Mouse (Mus musculus): Measurements from ENCODE around the gene Btnl4. TPM values are rescaled to one million over a fixed set of nuclear protein-coding genes. Genes with fewer than 3 reads are reported as not detected.
"Not testable (repeated sequence)": the region's sequence is repeated elsewhere in the genome, so short reads cannot be mapped to it uniquely, and the experiment has no call there.

The Btnl4 gene
- polyA plus RNA-seq, 1 experiment from 2014 or later, result not detected

- ATAC-seq (ENCODE audit: low FRiP score, low read depth), result no peak
- H3K4me2 ChIP-seq, result no peak overlapping the region
These were observed 691 bp downstream of the Btnl4 start for GRCm38 (mm10) chr17:34476427-34476826.

GRCm38 (mm10) chr17:34475060-34475459, 2.1 kb downstream of the Btnl4 start:
- WGBS, result 79% methylated on average over 3 of the region's 3 CpGs
- ATAC-seq (ENCODE audit: low FRiP score, low read depth), result no peak

More at GRCm38 (mm10) chr17:34476427-34476826, 691 bp downstream of the Btnl4 start:
- no peaks in the 10 kb centered on the region for H3K4me1 ChIP-seq (replicated peaks)
- no peak overlapping the region for H3K4me3 ChIP-seq
- no peaks in the 10 kb centered on the region for H3K27me3 ChIP-seq
- 83% methylated on average over 1 of the region's 2 CpGs for WGBS
- H3K36me3 ChIP-seq, result no peaks in the 10 kb centered on the region
- H3K27ac ChIP-seq (replicated peaks), result no peak overlapping the region
- H3K9ac ChIP-seq, result no peak overlapping the region
- no peaks in the 10 kb centered on the region for H3K9me3 ChIP-seq

GRCm38 (mm10) chr17:34470491-34470890, 6.6 kb downstream of the Btnl4 start:
- 91% methylated on average over 2 of the region's 2 CpGs for WGBS
- no peaks in the 10 kb centered on the region for H3K4me1 ChIP-seq (replicated peaks)

More at GRCm38 (mm10) chr17:34475060-34475459, 2.1 kb downstream of the Btnl4 start:
- H3K27me3 ChIP-seq, result no peaks in the 10 kb centered on the region
- no peaks in the 10 kb centered on the region for H3K36me3 ChIP-seq
- no peak overlapping the region for H3K9ac ChIP-seq
- no peak overlapping the region for H3K4me2 ChIP-seq
- H3K27ac ChIP-seq (replicated peaks), result no peak overlapping the region
- H3K4me3 ChIP-seq, result no peak overlapping the region
- H3K9me3 ChIP-seq, result no peaks in the 10 kb centered on the region
- no peaks in the 10 kb centered on the region for H3K4me1 ChIP-seq (replicated peaks)

GRCm38 (mm10) chr17:34465906-34466305, 11.2 kb downstream of the Btnl4 start:
- not testable (repeated sequence) for H3K4me3 ChIP-seq; H3K27me3 ChIP-seq; H3K9ac ChIP-seq; ATAC-seq (ENCODE audit: low FRiP score, low read depth); H3K4me1 ChIP-seq (replicated peaks); H3K27ac ChIP-seq (replicated peaks); H3K36me3 ChIP-seq; H3K9me3 ChIP-seq; H3K4me2 ChIP-seq

More at GRCm38 (mm10) chr17:34470491-34470890, 6.6 kb downstream of the Btnl4 start:
- Histone ChIP-seq H3K4me3 (no peak overlapping the region), H3K9ac (no peak overlapping the region), H3K27ac (replicated peaks) (no peak overlapping the region), H3K36me3 (no peaks in the 10 kb centered on the region), H3K9me3 (no peaks in the 10 kb centered on the region), H3K27me3 (no peaks in the 10 kb centered on the region), H3K4me2 (no peak overlapping the region)
- no peak for ATAC-seq (ENCODE audit: low FRiP score, low read depth)

GRCm38 (mm10) chr17:34459255-34459654, 17.9 kb downstream of the Btnl4 start:
- Histone ChIP-seq H3K36me3 (no peaks in the 10 kb centered on the region), H3K4me2 (no peak overlapping the region), H3K27ac (replicated peaks) (no peak overlapping the region), H3K9me3 (no peaks in the 10 kb centered on the region), H3K4me3 (no peak overlapping the region), H3K27me3 (no peaks in the 10 kb centered on the region), H3K9ac (no peak overlapping the region), H3K4me1 (replicated peaks) (no peaks in the 10 kb centered on the region)
- 90% methylated on average over 3 of the region's 3 CpGs for WGBS
- no peak for ATAC-seq (ENCODE audit: low FRiP score, low read depth)

- Histone ChIP-seq H3K4me2 (no peak overlapping the region), H3K9ac (no peak overlapping the region), H3K27me3 (no peaks in the 10 kb centered on the region), H3K4me3 (no peak overlapping the region), H3K4me1 (replicated peaks) (no peaks in the 10 kb centered on the region), H3K27ac (replicated peaks) (no peak overlapping the region), H3K9me3 (no peaks in the 10 kb centered on the region), H3K36me3 (no peaks in the 10 kb centered on the region)
- no peak for ATAC-seq (ENCODE audit: low FRiP score, low read depth)
- WGBS, result 81% methylated on average over 4 of the region's 4 CpGs
These were observed 19.4 kb downstream of the Btnl4 start for GRCm38 (mm10) chr17:34457668-34458067.

GRCm38 (mm10) chr17:34448473-34449041, 28.6 kb downstream of the Btnl4 start:
- Histone ChIP-seq H3K4me2 (no peak overlapping the region), H3K4me3 (no peak overlapping the region), H3K27me3 (no peaks in the 10 kb centered on the region), H3K9ac (no peak overlapping the region), H3K9me3 (no peaks in the 10 kb centered on the region), H3K4me1 (replicated peaks) (no peaks in the 10 kb centered on the region), H3K27ac (replicated peaks) (no peak overlapping the region), H3K36me3 (no peaks in the 10 kb centered on the region)
- ATAC-seq (ENCODE audit: low FRiP score, low read depth), result no peak
- 77% methylated on average over 6 of the region's 6 CpGs for WGBS

- H3K9ac ChIP-seq, result no peak overlapping the region
- 95% methylated on average over 7 of the region's 7 CpGs for WGBS
- no peak for ATAC-seq (ENCODE audit: low FRiP score, low read depth)
- no peaks in the 10 kb centered on the region for H3K9me3 ChIP-seq
- H3K27me3 ChIP-seq, result no peaks in the 10 kb centered on the region
- no peak overlapping the region for H3K4me2 ChIP-seq
- H3K36me3 ChIP-seq, result no peaks in the 10 kb centered on the region
- H3K27ac ChIP-seq (replicated peaks), result no peak overlapping the region
- H3K4me1 ChIP-seq (replicated peaks), result no peaks in the 10 kb centered on the region
- no peak overlapping the region for H3K4me3 ChIP-seq
These were observed 35.1 kb downstream of the Btnl4 start for GRCm38 (mm10) chr17:34441990-34442389.

- no peak overlapping the region for H3K9ac ChIP-seq
- no peaks in the 10 kb centered on the region for H3K36me3 ChIP-seq
- H3K4me2 ChIP-seq, result no peak overlapping the region
- 51% methylated on average over 3 of the region's 3 CpGs for WGBS
- H3K27ac ChIP-seq (replicated peaks), result no peak overlapping the region
- no peak overlapping the region for H3K4me3 ChIP-seq
- H3K4me1 ChIP-seq (replicated peaks), result no peaks in the 10 kb centered on the region
- no peak for ATAC-seq (ENCODE audit: low FRiP score, low read depth)
- H3K9me3 ChIP-seq, result no peaks in the 10 kb centered on the region
- no peaks in the 10 kb centered on the region for H3K27me3 ChIP-seq
These were observed 37.3 kb downstream of the Btnl4 start for GRCm38 (mm10) chr17:34439795-34440194.

GRCm38 (mm10) chr17:34438588-34438987, 38.5 kb downstream of the Btnl4 start:
- 51% methylated on average over 1 of the region's 1 CpGs for WGBS
- no peaks in the 10 kb centered on the region for H3K4me1 ChIP-seq (replicated peaks)

GRCm38 (mm10) chr17:34437606-34438005, 39.5 kb downstream of the Btnl4 start:
- Histone ChIP-seq H3K27me3 (no peaks in the 10 kb centered on the region), H3K9ac (no peak overlapping the region), H3K27ac (replicated peaks) (no peak overlapping the region), H3K4me2 (no peak overlapping the region), H3K9me3 (no peaks in the 10 kb centered on the region), H3K4me1 (replicated peaks) (no peaks in the 10 kb centered on the region), H3K36me3 (no peaks in the 10 kb centered on the region), H3K4me3 (no peak overlapping the region)
- WGBS, result 73% methylated on average over 7 of the region's 7 CpGs
- ATAC-seq (ENCODE audit: low FRiP score, low read depth), result no peak

More at GRCm38 (mm10) chr17:34438588-34438987, 38.5 kb downstream of the Btnl4 start:
- H3K27me3 ChIP-seq, result no peaks in the 10 kb centered on the region
- no peaks in the 10 kb centered on the region for H3K9me3 ChIP-seq
- no peak overlapping the region for H3K4me2 ChIP-seq
- no peak overlapping the region for H3K9ac ChIP-seq
- no peak for ATAC-seq (ENCODE audit: low FRiP score, low read depth)
- H3K4me3 ChIP-seq, result no peak overlapping the region
- no peak overlapping the region for H3K27ac ChIP-seq (replicated peaks)
- no peaks in the 10 kb centered on the region for H3K36me3 ChIP-seq

- WGBS, result 71% methylated on average over 4 of the region's 4 CpGs
- no peaks in the 10 kb centered on the region for H3K4me1 ChIP-seq (replicated peaks)
- H3K27ac ChIP-seq (replicated peaks), result no peak overlapping the region
- H3K27me3 ChIP-seq, result no peaks in the 10 kb centered on the region
- H3K9ac ChIP-seq, result no peak overlapping the region
- ATAC-seq (ENCODE audit: low FRiP score, low read depth), result no peak
- H3K36me3 ChIP-seq, result no peaks in the 10 kb centered on the region
- no peak overlapping the region for H3K4me3 ChIP-seq
- H3K9me3 ChIP-seq, result no peaks in the 10 kb centered on the region
- H3K4me2 ChIP-seq, result no peak overlapping the region
These were observed 40.0 kb downstream of the Btnl4 start for GRCm38 (mm10) chr17:34437120-34437519.

- no peak overlapping the region for H3K4me2 ChIP-seq
- no peaks in the 10 kb centered on the region for H3K9me3 ChIP-seq
- H3K36me3 ChIP-seq, result no peaks in the 10 kb centered on the region
- no peak overlapping the region for H3K27ac ChIP-seq (replicated peaks)
- no peak for ATAC-seq (ENCODE audit: low FRiP score, low read depth)
- no peak overlapping the region for H3K9ac ChIP-seq
- H3K4me3 ChIP-seq, result no peak overlapping the region
- H3K4me1 ChIP-seq (replicated peaks), result no peaks in the 10 kb centered on the region
- H3K27me3 ChIP-seq, result no peaks in the 10 kb centered on the region
These were observed 49.5 kb downstream of the Btnl4 start for GRCm38 (mm10) chr17:34427597-34427996.
